Mouse (Mus musculus): ENCODE data around the gene Rnf216. TPM values are rescaled to one million over a fixed set of nuclear protein-coding genes. Genes with fewer than 3 reads are reported as not detected.
A peak's percentile ranks its signal among the peaks of the same experiment; 100 is the strongest.

The Rnf216 gene
- polyA plus RNA-seq, 1 experiment from 2014 or later = 36.5 TPM

- Histone ChIP-seq H3K4me1 (replicated peaks; ENCODE audit: control insufficient read depth, insufficient read depth, low read length) (peaks cover 4% of the 10 kb centered on the region), H3K4me3 (replicated peaks; ENCODE audit: low read length) (no peak overlapping the region), H3K9me3 (ENCODE audit: control insufficient read depth, low read length) (no peaks in the 10 kb centered on the region), H3K27ac (ENCODE audit: low read length) (no peak overlapping the region), H3K36me3 (ENCODE audit: control insufficient read depth, insufficient read depth) (no peaks in the 10 kb centered on the region), H3K9ac (replicated peaks; ENCODE audit: low read depth, low read length) (no peak overlapping the region), H3K27me3 (replicated peaks; ENCODE audit: control insufficient read depth, insufficient read depth, low read length) (no peaks in the 10 kb centered on the region), H3K4me2 (ENCODE audit: low read length) (no peak overlapping the region)
- 63% methylated on average over 6 of the region's 6 CpGs for WGBS
- ATAC-seq = no peak
These were observed 155.7 kb downstream of the Rnf216 start for GRCm38 (mm10) chr5:142956956-142957703.

- Histone ChIP-seq H3K9ac (replicated peaks; ENCODE audit: low read depth, low read length) (no peak overlapping the region), H3K4me3 (replicated peaks; ENCODE audit: low read length) (no peak overlapping the region), H3K27ac (ENCODE audit: low read length) (no peak overlapping the region), H3K27me3 (replicated peaks; ENCODE audit: control insufficient read depth, insufficient read depth, low read length) (no peaks in the 10 kb centered on the region), H3K4me2 (ENCODE audit: low read length) (no peak overlapping the region), H3K9me3 (ENCODE audit: control insufficient read depth, low read length) (no peaks in the 10 kb centered on the region), H3K4me1 (replicated peaks; ENCODE audit: control insufficient read depth, insufficient read depth, low read length) (no peaks in the 10 kb centered on the region), H3K36me3 (ENCODE audit: control insufficient read depth, insufficient read depth) (no peaks in the 10 kb centered on the region)
- no peak for ATAC-seq
- WGBS = 47% methylated on average over 3 of the region's 3 CpGs
These were observed 159.2 kb downstream of the Rnf216 start for GRCm38 (mm10) chr5:142953641-142954040.

GRCm38 (mm10) chr5:142950405-142950804 lies 162.4 kb downstream of the Rnf216 start:
- no peaks in the 10 kb centered on the region for H3K9me3 ChIP-seq (ENCODE audit: control insufficient read depth, low read length)
- no peaks in the 10 kb centered on the region for H3K36me3 ChIP-seq (ENCODE audit: control insufficient read depth, insufficient read depth)
- no peaks in the 10 kb centered on the region for H3K4me1 ChIP-seq (replicated peaks; ENCODE audit: control insufficient read depth, insufficient read depth, low read length)
- ATAC-seq = peak; percentile 75
- no peak overlapping the region for H3K4me2 ChIP-seq (ENCODE audit: low read length)
- H3K27ac ChIP-seq (ENCODE audit: low read length) = no peak overlapping the region
- no peaks in the 10 kb centered on the region for H3K27me3 ChIP-seq (replicated peaks; ENCODE audit: control insufficient read depth, insufficient read depth, low read length)
- no peak overlapping the region for H3K4me3 ChIP-seq (replicated peaks; ENCODE audit: low read length)
- 51% methylated on average over 6 of the region's 6 CpGs for WGBS
- H3K9ac ChIP-seq (replicated peaks; ENCODE audit: low read depth, low read length) = no peak overlapping the region

DNA sequence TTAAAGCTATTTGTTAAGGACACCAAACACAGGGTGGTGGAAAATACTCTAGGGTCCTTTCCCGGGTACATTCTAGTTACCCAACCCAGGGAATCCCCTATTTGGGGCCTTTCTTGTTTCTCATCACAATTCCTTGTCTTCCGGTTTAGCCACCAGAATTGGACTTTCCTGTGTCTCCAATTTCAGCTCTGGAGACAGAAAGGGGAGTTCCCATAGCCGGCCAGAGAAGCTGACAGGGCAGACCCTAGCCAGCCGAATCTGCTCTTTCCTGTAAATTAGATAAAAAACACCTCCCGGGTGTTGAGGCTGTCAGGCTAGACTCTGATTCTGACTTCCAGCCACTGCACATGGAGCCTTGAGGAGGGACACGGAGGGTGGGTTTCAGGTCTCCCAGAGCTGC lies 163.2 kb downstream of the Rnf216 start:
- WGBS = 70% methylated on average over 6 of the region's 6 CpGs
- Histone ChIP-seq H3K36me3 (ENCODE audit: control insufficient read depth, insufficient read depth) (no peaks in the 10 kb centered on the region), H3K27ac (ENCODE audit: low read length) (no peak overlapping the region), H3K9ac (replicated peaks; ENCODE audit: low read depth, low read length) (no peak overlapping the region), H3K4me3 (replicated peaks; ENCODE audit: low read length) (no peak overlapping the region), H3K4me1 (replicated peaks; ENCODE audit: control insufficient read depth, insufficient read depth, low read length) (no peaks in the 10 kb centered on the region), H3K9me3 (ENCODE audit: control insufficient read depth, low read length) (no peaks in the 10 kb centered on the region), H3K27me3 (replicated peaks; ENCODE audit: control insufficient read depth, insufficient read depth, low read length) (no peaks in the 10 kb centered on the region), H3K4me2 (ENCODE audit: low read length) (no peak overlapping the region)
- ATAC-seq = no peak

DNA sequence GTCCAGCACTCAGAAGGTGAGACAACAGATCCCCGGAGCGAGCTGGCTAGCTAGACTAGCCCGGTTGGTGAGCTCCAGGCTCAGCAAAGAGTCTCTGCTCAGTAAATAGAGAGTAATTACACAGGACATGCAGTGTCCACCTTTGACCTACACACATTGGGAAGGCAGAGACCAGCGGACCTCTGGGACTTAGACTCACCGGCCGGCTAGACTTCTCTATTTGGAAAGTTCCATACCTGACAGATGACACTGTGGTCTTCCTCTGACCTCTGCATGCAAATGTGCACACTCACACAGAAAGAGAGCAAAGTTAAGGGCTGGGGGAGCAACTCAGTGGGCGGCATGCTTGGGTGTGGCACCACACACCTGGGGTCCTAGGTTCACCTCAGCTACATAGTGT lies 165.3 kb downstream of the Rnf216 start:
- Histone ChIP-seq H3K4me3 (replicated peaks; ENCODE audit: low read length) (no peak overlapping the region), H3K4me1 (replicated peaks; ENCODE audit: control insufficient read depth, insufficient read depth, low read length) (no peaks in the 10 kb centered on the region), H3K4me2 (ENCODE audit: low read length) (no peak overlapping the region), H3K27ac (ENCODE audit: low read length) (no peak overlapping the region), H3K9ac (replicated peaks; ENCODE audit: low read depth, low read length) (no peak overlapping the region), H3K27me3 (replicated peaks; ENCODE audit: control insufficient read depth, insufficient read depth, low read length) (no peaks in the 10 kb centered on the region), H3K9me3 (ENCODE audit: control insufficient read depth, low read length) (no peaks in the 10 kb centered on the region), H3K36me3 (ENCODE audit: control insufficient read depth, insufficient read depth) (no peaks in the 10 kb centered on the region)
- no peak for ATAC-seq
- WGBS = 91% methylated on average over 7 of the region's 7 CpGs

DNA sequence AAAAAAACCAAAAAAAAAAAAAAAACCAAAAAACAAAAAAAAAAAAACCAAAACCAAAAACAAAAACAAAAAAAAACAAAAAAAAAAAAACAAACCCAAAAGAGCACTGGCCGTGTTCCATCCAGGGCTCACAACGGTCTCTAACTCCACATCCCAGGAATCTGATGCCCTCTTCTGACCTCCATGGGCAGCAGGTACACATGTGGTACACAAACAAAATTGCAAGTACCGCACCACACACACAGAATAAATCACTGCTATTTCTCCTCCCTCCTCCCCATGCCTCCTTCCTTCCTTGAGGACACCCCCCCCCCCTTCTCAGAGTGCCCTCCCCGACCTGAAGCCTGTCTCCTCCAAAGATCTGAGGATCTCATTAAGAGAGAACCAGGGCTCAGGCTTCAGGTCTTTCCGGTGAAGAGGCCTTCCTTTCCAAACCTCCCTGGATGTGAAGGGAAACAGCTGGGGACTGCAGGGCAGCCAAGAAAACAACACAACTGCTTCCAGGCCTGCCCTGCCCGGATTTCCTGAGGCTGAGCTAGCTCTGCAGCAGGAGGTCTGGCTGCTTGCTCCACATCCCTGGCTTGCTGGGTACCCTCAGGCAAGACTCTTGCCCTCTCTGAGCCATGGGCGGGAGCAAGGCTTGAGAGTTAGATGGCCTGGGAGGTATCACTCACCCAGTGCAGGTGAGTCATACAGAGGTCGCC lies 167.7 kb downstream of the Rnf216 start:
- no peak for ATAC-seq
- 71% methylated on average over 8 of the region's 8 CpGs for WGBS
- Histone ChIP-seq H3K4me1 (replicated peaks; ENCODE audit: control insufficient read depth, insufficient read depth, low read length) (no peaks in the 10 kb centered on the region), H3K4me3 (replicated peaks; ENCODE audit: low read length) (no peak overlapping the region), H3K36me3 (ENCODE audit: control insufficient read depth, insufficient read depth) (no peaks in the 10 kb centered on the region), H3K4me2 (ENCODE audit: low read length) (no peak overlapping the region), H3K27ac (ENCODE audit: low read length) (no peak overlapping the region), H3K27me3 (replicated peaks; ENCODE audit: control insufficient read depth, insufficient read depth, low read length) (no peaks in the 10 kb centered on the region), H3K9ac (replicated peaks; ENCODE audit: low read depth, low read length) (no peak overlapping the region), H3K9me3 (ENCODE audit: control insufficient read depth, low read length) (no peaks in the 10 kb centered on the region)

Small RNAs within 50 kb of the gene (microRNA-seq; reads per million reads assigned to microRNA genes)
- gene Gm44405 = not detected

Other genes starting within 250 kb of the Rnf216 start
- 29.5 and 31.4 TPM in 2 replicates for gene Fbxl18, start 217.6 kb downstream of the Rnf216 start, polyA plus RNA-seq (2015; fragmentation: Nextera tagmentation; extraction: Ambion mirVana)
- 15,087 and 15,431 TPM in 2 replicates for gene Actb, start 206.2 kb downstream of the Rnf216 start, polyA plus RNA-seq (2015; fragmentation: Nextera tagmentation; extraction: Ambion mirVana)
- 541 and 600 TPM in 2 replicates for gene Fscn1, start 152.7 kb downstream of the Rnf216 start, polyA plus RNA-seq (2015; fragmentation: Nextera tagmentation; extraction: Ambion mirVana)
- 0.06 TPM in 1 of 2 replicates, not detected in the other for gene Olfr718-ps1, start 34.6 kb upstream of the Rnf216 start, polyA plus RNA-seq (2015; fragmentation: Nextera tagmentation; extraction: Ambion mirVana)
- gene Rbak, start 67.8 kb upstream of the Rnf216 start, polyA plus RNA-seq (2015; fragmentation: Nextera tagmentation; extraction: Ambion mirVana) = 14.1 and 17.9 TPM in 2 replicates
- gene Spdye4b, start 68.0 kb upstream of the Rnf216 start, polyA plus RNA-seq (2015; fragmentation: Nextera tagmentation; extraction: Ambion mirVana) = not detected in 2 replicates
- gene Spdye4a, start 113.9 kb upstream of the Rnf216 start, polyA plus RNA-seq (2015; fragmentation: Nextera tagmentation; extraction: Ambion mirVana) = not detected in 2 replicates
- gene Zfp12, start 122.2 kb upstream of the Rnf216 start, polyA plus RNA-seq (2015; fragmentation: Nextera tagmentation; extraction: Ambion mirVana) = 30.0 and 31.5 TPM in 2 replicates
- gene Zfp316, start 157.0 kb upstream of the Rnf216 start, polyA plus RNA-seq (2015; fragmentation: Nextera tagmentation; extraction: Ambion mirVana) = 8.9 and 9.5 TPM in 2 replicates
- gene Zfp853, start 180.6 kb upstream of the Rnf216 start, polyA plus RNA-seq (2015; fragmentation: Nextera tagmentation; extraction: Ambion mirVana) = 0.13 TPM in 1 of 2 replicates, not detected in the other
- 45.4 and 49.5 TPM in 2 replicates for gene E130309D02Rik, start 202.4 kb upstream of the Rnf216 start, polyA plus RNA-seq (2015; fragmentation: Nextera tagmentation; extraction: Ambion mirVana)
- gene Zdhhc4, start 216.3 kb upstream of the Rnf216 start, polyA plus RNA-seq (2015; fragmentation: Nextera tagmentation; extraction: Ambion mirVana) = 77.9 and 78.6 TPM in 2 replicates
- 0.36 and 1.0 TPM in 2 replicates for gene Grid2ip, start 244.3 kb upstream of the Rnf216 start, polyA plus RNA-seq (2015; fragmentation: Nextera tagmentation; extraction: Ambion mirVana)